Mouse (Mus musculus) liver, adult 2 months (tissue): ENCODE measurements around the gene Psors1c2.

ENCODE experiments used
- CTCF ChIP-seq: fragments of 200-500 bp; IDR thresholded peaks from 2 replicates; pipeline ENCODE4 v1.5.1; 2011; ENCODE audit warnings: low read depth, low read length, control low read depth
- POLR2A ChIP-seq: fragments of 200-500 bp; IDR thresholded peaks from 2 replicates; pipeline ENCODE4 v1.6.1; 2011; ENCODE audit warnings: low read length, control low read depth; ENCODE audit not compliant: insufficient read depth; ENCODE audit errors: extremely low read depth

DNA sequence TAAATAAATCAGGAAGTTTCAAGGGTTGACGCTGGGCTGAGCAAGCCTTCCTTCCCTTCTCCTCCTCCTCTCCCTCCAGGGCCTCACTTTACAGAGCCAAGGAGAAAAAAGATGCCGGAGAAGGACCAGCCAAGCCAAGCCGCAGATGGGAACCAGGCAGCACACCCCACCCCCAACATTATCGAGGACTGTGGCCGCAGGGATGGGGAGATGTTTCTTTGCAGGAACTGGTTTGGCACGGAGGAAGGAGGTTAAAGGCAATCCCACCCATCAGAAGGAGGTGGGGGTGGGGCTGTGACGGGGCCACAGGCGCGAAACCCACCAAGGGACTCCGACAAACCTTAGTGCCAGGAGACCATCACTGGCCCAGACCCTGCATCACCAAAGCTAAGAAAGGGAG lies 46.3 kb upstream of the Psors1c2 start:
- TF ChIP-seq CTCF: no peak
- no peak for TF ChIP-seq POLR2A
